Mouse (Mus musculus) hindbrain, embryonic 13.5 days (tissue): ENCODE data around the gene Rcan1. TPM values are rescaled to one million over a fixed set of nuclear protein-coding genes. Genes with fewer than 3 reads are reported as not detected.
A peak's percentile ranks its signal among the peaks of the same experiment; 100 is the strongest.

Source experiments
- ATAC-seq: fragments of 200-750 bp; cut with Nextera tagmentation; 2 replicates; pipeline ENCODE4 v1.8.0; 2017; ENCODE audit warnings: moderate TSS enrichment; ENCODE audit not compliant: low FRiP score
- H3K27ac ChIP-seq: fragments of 300-500 bp; sonication (generic); 2 replicates; pipeline ENCODE4 v1.5.1; 2015; ENCODE audit warnings: inconsistent platforms, mild to moderate bottlenecking, moderate library complexity
- H3K27me3 ChIP-seq: fragments of 300-500 bp; sonication (generic); 2 replicates; pipeline ENCODE4 v1.6.1; 2015; ENCODE audit warnings: mild to moderate bottlenecking, inconsistent platforms
- H3K36me3 ChIP-seq: fragments of 300-500 bp; sonication (generic); 2 replicates; pipeline ENCODE4 v1.6.1; 2015; ENCODE audit warnings: mild to moderate bottlenecking, inconsistent platforms
- H3K4me1 ChIP-seq: fragments of 300-500 bp; sonication (generic); replicated peaks from 2 replicates; pipeline ENCODE4 v1.6.1; 2015; ENCODE audit warnings: inconsistent platforms
- H3K4me2 ChIP-seq: fragments of 300-500 bp; sonication (generic); 2 replicates; pipeline ENCODE4 v1.6.1; 2015; ENCODE audit warnings: inconsistent platforms, mild to moderate bottlenecking, moderate library complexity
- H3K4me3 ChIP-seq: fragments of 300-500 bp; sonication (generic); 2 replicates; pipeline ENCODE4 v1.5.1; 2015; ENCODE audit warnings: mild to moderate bottlenecking, inconsistent platforms
- H3K9ac ChIP-seq: fragments of 300-500 bp; sonication (generic); 2 replicates; pipeline ENCODE4 v1.6.1; 2015; ENCODE audit warnings: mild to moderate bottlenecking, inconsistent platforms
- H3K9me3 ChIP-seq: fragments of 300-500 bp; sonication (generic); 2 replicates; pipeline ENCODE4 v1.6.1; 2016; ENCODE audit warnings: inconsistent platforms
- WGBS: fragments of 180-500 bp; shearing (Covaris S2); methylation state at CpG from one replicate; pipeline ENCODE4 v1.1.7; 2015; 5-methylcytosine and 5-hydroxymethylcytosine counted together
- polyA plus RNA-seq: library from polyadenylated mRNA; unstranded; fragments of >200 nt; fragmentation: Nextera tagmentation; extraction: Ambion mirVana; gene quantifications from 2 replicates; pipeline ENCODE4 v1.2.1, GENCODE M21; 2015

The Rcan1 gene
- polyA plus RNA-seq, 1 experiment from 2014 or later, result 56.5 TPM

GRCm38 (mm10) chr16:92465642-92466526 lies 4.8 kb downstream of the Rcan1 start:
- no peaks in the 10 kb centered on the region for H3K9me3 ChIP-seq
- H3K9ac ChIP-seq, result peak overlapping the region; percentile 93
- peak overlapping the region; percentile 70 for H3K4me2 ChIP-seq
- H3K4me1 ChIP-seq, result peaks cover 32% of the 10 kb centered on the region
- H3K4me3 ChIP-seq, result peak overlapping the region; percentile 88
- WGBS, result under 1% methylated on average over 79 of the region's 94 CpGs
- no peaks in the 10 kb centered on the region for H3K36me3 ChIP-seq
- ATAC-seq, result peak; percentile 99
- H3K27ac ChIP-seq, result peak overlapping the region; percentile 87
- no peaks in the 10 kb centered on the region for H3K27me3 ChIP-seq

GRCm38 (mm10) chr16:92465226-92465625 lies 5.4 kb downstream of the Rcan1 start:
- 9% methylated on average over 10 of the region's 10 CpGs for WGBS
- Histone ChIP-seq H3K27me3 (no peaks in the 10 kb centered on the region), H3K36me3 (no peaks in the 10 kb centered on the region), H3K4me3 (peak overlapping the region; percentile 88), H3K4me1 (peaks cover 32% of the 10 kb centered on the region), H3K4me2 (peak overlapping the region; percentile 70), H3K9me3 (no peaks in the 10 kb centered on the region), H3K9ac (peak overlapping the region; percentile 93), H3K27ac (peak overlapping the region; percentile 87; the same call in 1 of the 2 replicates)
- ATAC-seq, result no peak

GRCm38 (mm10) chr16:92464390-92464972 lies 6.2 kb downstream of the Rcan1 start:
- peaks cover 32% of the 10 kb centered on the region for H3K4me1 ChIP-seq
- H3K9ac ChIP-seq, result peak overlapping the region; percentile 93
- WGBS, result 39% methylated on average over 14 of the region's 14 CpGs
- H3K27me3 ChIP-seq, result no peaks in the 10 kb centered on the region
- ATAC-seq, result no peak
- peak overlapping the region; percentile 70 for H3K4me2 ChIP-seq
- no peaks in the 10 kb centered on the region for H3K36me3 ChIP-seq
- H3K27ac ChIP-seq, result peak overlapping the region; percentile 35; the same call in 1 of the 2 replicates
- peak overlapping the region; percentile 88 for H3K4me3 ChIP-seq
- no peaks in the 10 kb centered on the region for H3K9me3 ChIP-seq

- Histone ChIP-seq H3K4me3 (no peak overlapping the region), H3K4me1 (peaks cover 35% of the 10 kb centered on the region), H3K4me2 (no peak overlapping the region), H3K27ac (no peak overlapping the region), H3K27me3 (no peaks in the 10 kb centered on the region), H3K36me3 (no peaks in the 10 kb centered on the region), H3K9me3 (no peaks in the 10 kb centered on the region), H3K9ac (no peak overlapping the region)
- 66% methylated on average over 6 of the region's 6 CpGs for WGBS
- ATAC-seq, result no peak
These were observed 9.3 kb downstream of the Rcan1 start for GRCm38 (mm10) chr16:92461412-92461811.

- no peak overlapping the region for H3K4me3 ChIP-seq
- no peaks in the 10 kb centered on the region; the same call in 1 of the 2 replicates for H3K36me3 ChIP-seq
- H3K9me3 ChIP-seq, result no peaks in the 10 kb centered on the region
- H3K27ac ChIP-seq, result no peak overlapping the region
- H3K27me3 ChIP-seq, result no peaks in the 10 kb centered on the region
- no peak overlapping the region for H3K4me2 ChIP-seq
- WGBS, result 24% methylated on average over 7 of the region's 7 CpGs
- peak; percentile 15; the same call in 1 of the 2 replicates for ATAC-seq
- no peak overlapping the region for H3K9ac ChIP-seq
- peaks cover 17% of the 10 kb centered on the region for H3K4me1 ChIP-seq
These were observed 13.1 kb downstream of the Rcan1 start for GRCm38 (mm10) chr16:92457594-92457993.

GRCm38 (mm10) chr16:92455969-92456368 lies 14.7 kb downstream of the Rcan1 start:
- Histone ChIP-seq H3K4me3 (no peak overlapping the region), H3K36me3 (peaks cover 8% of the 10 kb centered on the region), H3K4me1 (peaks cover 18% of the 10 kb centered on the region), H3K9ac (no peak overlapping the region), H3K27me3 (no peaks in the 10 kb centered on the region), H3K9me3 (no peaks in the 10 kb centered on the region), H3K4me2 (no peak overlapping the region), H3K27ac (no peak overlapping the region)
- 93% methylated on average over 5 of the region's 5 CpGs for WGBS
- ATAC-seq, result no peak

GRCm38 (mm10) chr16:92455488-92455887 lies 15.2 kb downstream of the Rcan1 start:
- Histone ChIP-seq H3K9ac (no peak overlapping the region), H3K27me3 (no peaks in the 10 kb centered on the region), H3K4me2 (no peak overlapping the region), H3K9me3 (no peaks in the 10 kb centered on the region), H3K36me3 (peaks cover 8% of the 10 kb centered on the region), H3K4me3 (no peak overlapping the region), H3K4me1 (peaks cover 18% of the 10 kb centered on the region), H3K27ac (no peak overlapping the region)
- no peak for ATAC-seq
- WGBS, result 66% methylated on average over 8 of the region's 8 CpGs

GRCm38 (mm10) chr16:92454495-92454894 lies 16.2 kb downstream of the Rcan1 start:
- no peak for ATAC-seq
- no peak overlapping the region for H3K27ac ChIP-seq
- 94% methylated on average over 18 of the region's 18 CpGs for WGBS
- peaks cover 22% of the 10 kb centered on the region for H3K4me1 ChIP-seq
- no peak overlapping the region for H3K4me2 ChIP-seq
- H3K4me3 ChIP-seq, result no peak overlapping the region
- no peak overlapping the region for H3K9ac ChIP-seq
- H3K9me3 ChIP-seq, result no peaks in the 10 kb centered on the region
- peaks cover 8% of the 10 kb centered on the region for H3K36me3 ChIP-seq
- H3K27me3 ChIP-seq, result no peaks in the 10 kb centered on the region

GRCm38 (mm10) chr16:92454002-92454401 lies 16.7 kb downstream of the Rcan1 start:
- no peaks in the 10 kb centered on the region for H3K9me3 ChIP-seq
- no peak overlapping the region for H3K27ac ChIP-seq
- no peak overlapping the region for H3K4me2 ChIP-seq
- no peak for ATAC-seq
- H3K4me1 ChIP-seq, result peaks cover 22% of the 10 kb centered on the region
- no peak overlapping the region for H3K4me3 ChIP-seq
- 91% methylated on average over 7 of the region's 7 CpGs for WGBS
- H3K27me3 ChIP-seq, result no peaks in the 10 kb centered on the region
- H3K36me3 ChIP-seq, result peaks cover 10% of the 10 kb centered on the region
- no peak overlapping the region for H3K9ac ChIP-seq

GRCm38 (mm10) chr16:92452609-92453008 lies 18.1 kb downstream of the Rcan1 start:
- Histone ChIP-seq H3K9ac (no peak overlapping the region), H3K36me3 (peaks cover 15% of the 10 kb centered on the region), H3K4me2 (no peak overlapping the region), H3K4me1 (peaks cover 19% of the 10 kb centered on the region), H3K27me3 (no peaks in the 10 kb centered on the region), H3K4me3 (no peak overlapping the region), H3K9me3 (no peaks in the 10 kb centered on the region), H3K27ac (no peak overlapping the region)
- 58% methylated on average over 8 of the region's 8 CpGs for WGBS
- ATAC-seq, result no peak

- H3K36me3 ChIP-seq, result peaks cover 15% of the 10 kb centered on the region
- peaks cover 19% of the 10 kb centered on the region for H3K4me1 ChIP-seq
- H3K27me3 ChIP-seq, result no peaks in the 10 kb centered on the region
- H3K4me3 ChIP-seq, result no peak overlapping the region
- 87% methylated on average over 17 of the region's 17 CpGs for WGBS
- peak overlapping the region; percentile 30; the same call in 1 of the 2 replicates for H3K27ac ChIP-seq
- no peak overlapping the region for H3K9ac ChIP-seq
- no peak for ATAC-seq
- H3K4me2 ChIP-seq, result no peak overlapping the region
- no peaks in the 10 kb centered on the region for H3K9me3 ChIP-seq
These were observed 19.1 kb downstream of the Rcan1 start for GRCm38 (mm10) chr16:92451516-92452072.

GRCm38 (mm10) chr16:92450331-92450730 lies 20.3 kb downstream of the Rcan1 start:
- Histone ChIP-seq H3K4me3 (no peak overlapping the region), H3K9ac (no peak overlapping the region), H3K27ac (no peak overlapping the region), H3K4me2 (no peak overlapping the region), H3K4me1 (peaks cover 18% of the 10 kb centered on the region), H3K36me3 (peaks cover 15% of the 10 kb centered on the region), H3K9me3 (no peaks in the 10 kb centered on the region), H3K27me3 (no peaks in the 10 kb centered on the region)
- ATAC-seq, result no peak
- WGBS, result 83% methylated on average over 8 of the region's 8 CpGs
